Mouse (Mus musculus): ENCODE results near the gene Gm45717.

DNA sequence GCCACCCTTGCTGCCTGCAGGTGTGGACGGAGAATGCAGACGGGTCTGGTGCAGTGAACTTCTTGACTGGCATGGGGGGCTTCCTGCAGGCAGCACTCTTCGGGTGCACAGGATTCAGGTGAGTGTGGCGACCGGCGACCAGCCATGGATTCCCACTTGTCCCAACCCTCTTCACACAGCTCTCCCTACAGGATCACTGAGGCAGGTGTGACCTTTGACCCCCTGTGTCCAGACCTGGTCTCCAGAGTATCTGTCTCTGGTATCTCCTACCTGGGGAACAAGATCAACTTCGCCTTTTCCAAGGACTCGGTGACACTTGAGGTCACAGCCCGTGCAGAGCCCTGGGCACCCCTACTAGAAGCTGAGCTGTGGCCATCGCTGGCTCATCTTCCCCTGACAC is 9.4 kb downstream of the Gm45717 start:
- no peak for TF ChIP-seq CTCF (IDR thresholded peaks at IDR 0.05)
- no peak for TF ChIP-seq POLR2A (IDR thresholded peaks at IDR 0.05; ENCODE audit: insufficient read depth, low read depth, low read length)
